Mouse (Mus musculus) T-cell, adult 66 days (primary cell): ENCODE data around the gene Faiml. TPM values are rescaled to one million over a fixed set of nuclear protein-coding genes. Genes with fewer than 3 reads are reported as not detected.

Source experiments
- total RNA-seq, 2 experiments: library from RNA; stranded (reverse); gene quantifications; 3 replicates in 1 of 2; 4 replicates in 1 of 2; pipeline ENCODE4 v1.2.4; 2023

Faiml gene
- not detected for total RNA-seq

DNA sequence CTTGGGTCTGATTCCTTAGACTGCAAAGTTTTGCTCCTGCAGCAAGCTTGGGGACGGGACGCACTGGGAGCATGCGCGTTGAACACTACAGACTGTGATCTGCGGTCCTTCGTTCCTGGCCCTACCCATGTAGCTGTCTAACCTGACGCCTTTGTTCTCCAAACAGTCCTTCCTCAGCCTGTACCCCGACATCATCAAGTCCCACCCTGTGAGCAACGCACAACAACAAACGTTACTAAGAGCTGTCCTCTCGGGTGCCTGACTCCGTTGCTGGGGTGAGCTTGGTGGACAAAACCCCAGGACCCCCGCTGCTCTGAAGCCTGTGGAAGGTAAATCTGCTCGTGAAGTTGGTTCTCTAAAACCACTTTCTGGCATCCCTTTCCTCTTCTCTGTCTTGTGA, at the start of gene Faiml:
TSS of gene Faiml (minus strand) at position 101 of the 400 bp plus-strand sequence.

DNA sequence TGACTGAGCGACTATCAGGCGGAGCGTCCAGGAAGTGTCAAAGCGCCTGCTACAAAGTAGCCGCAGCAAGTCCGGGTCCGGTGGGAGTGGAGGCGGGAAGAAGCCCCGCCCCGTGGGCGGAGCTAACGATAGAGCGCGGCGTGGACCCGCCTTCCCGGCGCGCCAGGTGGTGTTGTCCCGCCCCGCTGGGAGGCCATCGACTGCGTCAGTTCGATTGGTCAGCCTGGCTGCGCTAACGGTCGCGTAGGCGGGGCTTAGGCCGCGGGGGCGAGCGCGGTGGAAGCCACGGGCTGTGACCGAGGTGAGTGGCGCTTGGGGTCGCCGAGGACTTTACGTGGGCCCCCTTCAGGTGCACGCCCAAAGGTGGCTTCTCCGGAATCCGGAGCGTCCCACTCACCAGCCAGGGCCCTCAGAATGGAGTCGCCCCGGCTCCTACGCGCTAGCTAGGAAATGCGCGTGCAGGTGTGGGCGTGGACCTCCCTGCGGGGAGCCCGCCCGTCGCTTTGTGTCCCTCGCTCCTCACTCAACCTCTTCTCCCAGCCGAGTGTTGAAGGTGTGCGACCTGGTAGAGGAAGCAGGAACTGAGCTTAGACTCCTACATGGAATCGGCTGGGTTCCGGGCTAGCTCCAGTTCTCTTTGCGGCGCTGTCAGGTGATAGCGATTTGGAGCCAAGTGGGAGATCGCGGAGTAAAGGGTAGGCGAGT, 6.3 kb upstream of the Faiml start, which contains the start of gene Cep70:
TSS of gene Cep70 (plus strand) at position 178 of the 705 bp plus-strand sequence.

Other genes starting within 250 kb of the Faiml start
- under 1 TPM in 1 of 2 experiments, not detected in 1; 0.50 TPM for gene Gm1123, start 201.5 kb downstream of the Faiml start, total RNA-seq
- gene Pik3cb, start 96.6 kb downstream of the Faiml start, total RNA-seq: 10 to 100 TPM in 1 of 2 experiments, 1 to 10 TPM in 1; 8.4 to 11.7 TPM
- 10 to 100 TPM; 11.6 to 12.4 TPM for gene Cep70, start 6.1 kb upstream of the Faiml start, total RNA-seq
- gene Esyt3, start 121.3 kb upstream of the Faiml start, total RNA-seq: under 1 TPM in 1 of 2 experiments, not detected in 1; 0.12 TPM
- under 1 TPM in 1 of 2 experiments, not detected in 1; 0.84 TPM for gene Mras, start 200.1 kb upstream of the Faiml start, total RNA-seq
- not detected for gene Nme9, start 214.2 kb upstream of the Faiml start, total RNA-seq